Mouse (Mus musculus) liver, postnatal 0 days (tissue): ENCODE measurements around the gene Nfkbiz. TPM values are rescaled to one million over a fixed set of nuclear protein-coding genes. Genes with fewer than 3 reads are reported as not detected.

Source experiments
- ATAC-seq: fragments of 200-750 bp; cut with Nextera tagmentation; 2 replicates; pipeline ENCODE4 v1.8.0; 2017; ENCODE audit warnings: mild to moderate bottlenecking, moderate library complexity
- DNase-seq: peaks from one replicate; pipeline ENCODE4 v3.0.0-alpha.2; 2016
- H3K27ac ChIP-seq: fragments of 300-500 bp; sonication (generic); 2 replicates; pipeline ENCODE4 v1.5.1; 2014; ENCODE audit warnings: antibody characterized with exemption, moderate library complexity, mild to moderate bottlenecking, low read depth
- H3K27me3 ChIP-seq: fragments of 300-500 bp; sonication (generic); 2 replicates; pipeline ENCODE4 v1.6.1; 2014; ENCODE audit warnings: low read length, control low read depth, mixed read lengths; ENCODE audit not compliant: insufficient read depth
- H3K36me3 ChIP-seq: fragments of 300-500 bp; sonication (generic); replicated peaks from 2 replicates; pipeline ENCODE4 v1.6.1; 2014; ENCODE audit warnings: mild to moderate bottlenecking, control low read depth, low read length, moderate library complexity, mixed read lengths; ENCODE audit not compliant: insufficient read depth
- H3K4me1 ChIP-seq: fragments of 300-500 bp; sonication (generic); 2 replicates; pipeline ENCODE4 v1.6.1; 2014; ENCODE audit warnings: antibody characterized with exemption, mild to moderate bottlenecking, control low read depth; ENCODE audit not compliant: insufficient read depth
- H3K4me2 ChIP-seq: fragments of 300-500 bp; sonication (generic); 2 replicates; pipeline ENCODE4 v1.6.1; 2014; ENCODE audit warnings: low read depth, mild to moderate bottlenecking, low read length, moderate library complexity, mixed read lengths
- H3K4me3 ChIP-seq: fragments of 300-500 bp; sonication (generic); 2 replicates; pipeline ENCODE4 v1.5.1; 2014; ENCODE audit warnings: low read depth, low read length
- H3K9ac ChIP-seq: fragments of 300-500 bp; sonication (generic); replicated peaks from 2 replicates; pipeline ENCODE4 v1.6.1; 2014; ENCODE audit warnings: mild to moderate bottlenecking, moderate library complexity
- H3K9me3 ChIP-seq: fragments of 300-500 bp; sonication (generic); 2 replicates; pipeline ENCODE4 v1.6.1; 2016; ENCODE audit warnings: mild to moderate bottlenecking, control low read depth, low read length, mixed read lengths
- CTCF ChIP-seq: sonication (generic); IDR thresholded peaks from 2 replicates; pipeline ENCODE4 v1.5.1; 2016; ENCODE audit warnings: antibody characterized with exemption, low read depth
- EP300 ChIP-seq: IDR thresholded peaks from 2 replicates; pipeline ENCODE4 v1.6.1; 2016; ENCODE audit warnings: antibody characterized with exemption, low read depth, mild to moderate bottlenecking
- WGBS: fragments of 180-500 bp; shearing (Covaris S2); extraction: QIAGEN DNeasy Blood & Tissue Kit; methylation state at CpG from one replicate; pipeline ENCODE4 v1.1.7; 2014; ENCODE audit not compliant: insufficient replicate concordance; 5-methylcytosine and 5-hydroxymethylcytosine counted together
- polyA plus RNA-seq: library from polyadenylated mRNA; unstranded; fragments of >200 nt; fragmentation: Nextera tagmentation; extraction: Ambion mirVana; gene quantifications from 2 replicates; pipeline ENCODE4 v1.2.1, GENCODE M21; 2015

The Nfkbiz gene
- polyA plus RNA-seq, 1 experiment from 2014 or later = 3.2 TPM

- Histone ChIP-seq H3K9ac (no peak overlapping the region), H3K36me3 (no peaks in the 10 kb centered on the region), H3K4me1 (no peaks in the 10 kb centered on the region), H3K4me3 (no peak overlapping the region), H3K27me3 (no peaks in the 10 kb centered on the region), H3K9me3 (no peaks in the 10 kb centered on the region), H3K27ac (no peak overlapping the region), H3K4me2 (no peak overlapping the region)
- ATAC-seq = no peak
- DNase-seq = no peak
- 70% methylated on average over 2 of the region's 2 CpGs for WGBS
- no peak for TF ChIP-seq CTCF
- no peak for TF ChIP-seq EP300
These were observed 1.5 kb downstream of the Nfkbiz start for GRCm38 (mm10) chr16:55837168-55837567.

DNA sequence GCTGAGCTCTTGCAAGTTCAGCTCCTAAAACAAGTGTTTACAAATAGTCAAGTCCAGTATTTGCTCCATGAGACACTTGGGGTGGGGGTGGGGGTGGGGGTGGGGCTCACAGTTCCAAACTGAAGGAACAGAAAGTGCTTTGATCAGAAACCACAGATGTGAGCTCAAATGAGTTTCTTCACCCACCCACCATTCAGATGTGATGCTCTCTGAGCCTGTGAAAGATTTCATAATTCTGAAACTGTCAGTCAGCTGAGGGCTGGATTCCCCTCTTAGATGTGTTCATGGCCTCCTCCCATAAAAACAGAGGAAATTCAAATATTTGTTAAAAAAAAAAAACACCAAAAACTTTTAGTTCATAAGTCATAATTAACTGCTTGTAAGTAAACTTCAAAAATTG is 2.9 kb downstream of the Nfkbiz start:
- Histone ChIP-seq H3K27ac (no peak overlapping the region), H3K27me3 (no peaks in the 10 kb centered on the region), H3K4me1 (peaks cover 3% of the 10 kb centered on the region; the same call in 1 of the 2 replicates), H3K4me2 (no peak overlapping the region), H3K4me3 (no peak overlapping the region), H3K9ac (no peak overlapping the region), H3K36me3 (no peaks in the 10 kb centered on the region), H3K9me3 (no peaks in the 10 kb centered on the region)
- ATAC-seq (no peak), DNase-seq (no peak)
- TF ChIP-seq CTCF (no peak), EP300 (no peak)

- no peak overlapping the region for H3K27ac ChIP-seq
- H3K4me1 ChIP-seq = peaks cover 3% of the 10 kb centered on the region; the same call in 1 of the 2 replicates
- H3K9ac ChIP-seq = no peak overlapping the region
- WGBS = 80% methylated on average over 8 of the region's 8 CpGs
- H3K9me3 ChIP-seq = no peaks in the 10 kb centered on the region
- no peak overlapping the region for H3K4me3 ChIP-seq
- TF ChIP-seq CTCF (no peak), EP300 (no peak)
- H3K4me2 ChIP-seq = no peak overlapping the region
- H3K36me3 ChIP-seq = no peaks in the 10 kb centered on the region
- DNase-seq = no peak
- no peaks in the 10 kb centered on the region for H3K27me3 ChIP-seq
- ATAC-seq = no peak
These were observed 6.1 kb downstream of the Nfkbiz start for GRCm38 (mm10) chr16:55832617-55833016.

- H3K9me3 ChIP-seq = no peaks in the 10 kb centered on the region
- H3K4me1 ChIP-seq = peaks cover 3% of the 10 kb centered on the region; the same call in 1 of the 2 replicates
- H3K9ac ChIP-seq = no peak overlapping the region
- DNase-seq (no peak), ATAC-seq (no peak)
- H3K36me3 ChIP-seq = no peaks in the 10 kb centered on the region
- 66% methylated on average over 6 of the region's 6 CpGs for WGBS
- no peak overlapping the region for H3K4me3 ChIP-seq
- no peak overlapping the region for H3K4me2 ChIP-seq
- no peaks in the 10 kb centered on the region for H3K27me3 ChIP-seq
- TF ChIP-seq EP300 = no peak
- TF ChIP-seq CTCF = no peak
- no peak overlapping the region for H3K27ac ChIP-seq
These were observed 6.7 kb downstream of the Nfkbiz start for GRCm38 (mm10) chr16:55832040-55832439.

DNA sequence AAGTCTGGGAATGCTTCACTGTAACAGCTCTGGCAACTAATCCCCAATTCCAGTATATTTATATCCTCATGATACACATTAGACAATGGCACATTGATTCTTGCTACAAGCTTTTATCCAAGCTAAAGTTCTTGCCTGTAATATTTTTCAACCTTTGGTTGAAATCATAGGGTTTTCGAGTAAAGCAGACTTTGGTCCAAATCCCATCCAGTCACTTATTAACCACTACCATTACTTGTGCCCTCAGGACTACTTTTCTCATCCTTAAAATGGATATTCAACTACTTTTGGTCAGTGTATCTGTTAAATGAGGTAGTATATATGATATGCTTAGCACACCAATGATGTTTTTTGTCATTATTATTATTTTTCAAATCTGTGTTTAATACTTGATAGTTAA is 7.2 kb downstream of the Nfkbiz start:
- H3K9me3 ChIP-seq = no peaks in the 10 kb centered on the region
- TF ChIP-seq EP300 (no peak), CTCF (no peak)
- no peak overlapping the region for H3K4me3 ChIP-seq
- no peaks in the 10 kb centered on the region for H3K27me3 ChIP-seq
- no peak for DNase-seq
- H3K9ac ChIP-seq = no peak overlapping the region
- ATAC-seq = no peak
- no peak overlapping the region for H3K4me2 ChIP-seq
- peaks cover 3% of the 10 kb centered on the region; the same call in 1 of the 2 replicates for H3K4me1 ChIP-seq
- H3K36me3 ChIP-seq = no peaks in the 10 kb centered on the region
- H3K27ac ChIP-seq = no peak overlapping the region
- WGBS = 54% methylated on average over 1 of the region's 1 CpGs

GRCm38 (mm10) chr16:55823398-55824155 is 15.1 kb downstream of the Nfkbiz start:
- TF ChIP-seq EP300 = no peak
- TF ChIP-seq CTCF = peak; percentile 41
- H3K9me3 ChIP-seq = no peaks in the 10 kb centered on the region
- no peaks in the 10 kb centered on the region for H3K27me3 ChIP-seq
- DNase-seq (peak; percentile 28), ATAC-seq (peak; percentile 14)
- H3K4me1 ChIP-seq = peaks cover 7% of the 10 kb centered on the region; the same call in 1 of the 2 replicates
- H3K36me3 ChIP-seq = peaks cover 4% of the 10 kb centered on the region
- H3K9ac ChIP-seq = peak overlapping the region; percentile 91; the same call in 1 of the 2 replicates
- peak overlapping the region; percentile 78 for H3K4me2 ChIP-seq
- H3K4me3 ChIP-seq = no peak overlapping the region
- WGBS = 59% methylated on average over 11 of the region's 11 CpGs
- peak overlapping the region; percentile 99 for H3K27ac ChIP-seq
